Mouse (Mus musculus) kidney, embryonic 15.5 days (tissue): ENCODE results near the gene Caln1. TPM values are rescaled to one million over a fixed set of nuclear protein-coding genes. Genes with fewer than 3 reads are reported as not detected.

Source experiments
- ATAC-seq: fragments of 200-750 bp; cut with Nextera tagmentation; replicated peaks from 2 replicates; pipeline ENCODE4 v1.8.0; 2017; ENCODE audit warnings: moderate TSS enrichment; ENCODE audit not compliant: low FRiP score
- H3K27ac ChIP-seq: fragments of 300-500 bp; sonication (generic); 2 replicates; pipeline ENCODE4 v1.5.1; 2015; ENCODE audit warnings: mild to moderate bottlenecking, inconsistent platforms
- H3K27me3 ChIP-seq: fragments of 300-500 bp; sonication (generic); 2 replicates; pipeline ENCODE4 v1.6.1; 2015; ENCODE audit warnings: inconsistent platforms
- H3K36me3 ChIP-seq: fragments of 300-500 bp; sonication (generic); 2 replicates; pipeline ENCODE4 v1.6.1; 2015; ENCODE audit warnings: inconsistent platforms
- H3K4me1 ChIP-seq: fragments of 300-500 bp; sonication (generic); 2 replicates; pipeline ENCODE4 v1.6.1; 2015; ENCODE audit warnings: inconsistent platforms
- H3K4me2 ChIP-seq: fragments of 300-500 bp; sonication (generic); 2 replicates; pipeline ENCODE4 v1.6.1; 2015; ENCODE audit warnings: moderate library complexity, mild to moderate bottlenecking, inconsistent platforms
- H3K4me3 ChIP-seq: fragments of 300-500 bp; sonication (generic); replicated peaks from 2 replicates; pipeline ENCODE4 v1.5.1; 2015; ENCODE audit warnings: mild to moderate bottlenecking, inconsistent platforms
- H3K9ac ChIP-seq: fragments of 300-500 bp; sonication (generic); 2 replicates; pipeline ENCODE4 v1.6.1; 2015; ENCODE audit warnings: mild to moderate bottlenecking, inconsistent platforms
- H3K9me3 ChIP-seq: fragments of 300-500 bp; sonication (generic); replicated peaks from 2 replicates; pipeline ENCODE4 v1.6.1; 2016; ENCODE audit warnings: inconsistent platforms
- whole genome bisulfite sequencing: fragments of 180-500 bp; shearing (Covaris S2); methylation state at CpG from one replicate; pipeline ENCODE4 v1.1.7; 2015; ENCODE audit warnings: mixed read lengths; 5-methylcytosine and 5-hydroxymethylcytosine counted together
- polyA plus RNA-seq: library from polyadenylated mRNA; unstranded; fragments of >200 nt; fragmentation: Nextera tagmentation; extraction: Ambion mirVana; gene quantifications from 2 replicates; pipeline ENCODE4 v1.2.1, GENCODE M21; 2015

Caln1 gene
- 0.78 and 1.1 TPM in 2 replicates for polyA plus RNA-seq

GRCm38 (mm10) chr5:130369237-130369636 is at the start of gene Caln1:
Gene Caln1 (plus strand): TSS chr5:130369455.
- H3K4me2 ChIP-seq, result no peak within 1 kb of the TSS
- no peak within 1 kb of the TSS for H3K4me3 ChIP-seq
- WGBS, result 68% methylated on average over 11 of the region's 11 CpGs
- H3K9ac ChIP-seq, result no peak within 1 kb of the TSS
- ATAC-seq, result no peak
- no peaks in the 10 kb centered on the region for H3K27me3 ChIP-seq
- no peak within 1 kb of the TSS for H3K27ac ChIP-seq
- no peaks in the 10 kb centered on the region for H3K36me3 ChIP-seq
- no peaks in the 10 kb centered on the region for H3K9me3 ChIP-seq
- H3K4me1 ChIP-seq, result no peaks in the 10 kb centered on the region

- Histone ChIP-seq H3K9ac (no peak overlapping the region), H3K9me3 (peaks cover 7% of the 10 kb centered on the region; the same call in 1 of the 2 replicates), H3K4me3 (no peak overlapping the region), H3K27ac (no peak overlapping the region), H3K4me2 (no peak overlapping the region), H3K4me1 (0 out of 2 replicates have a peak, but pooled peaks cover 6% of the 10 kb centered on the region), H3K36me3 (peaks cover 23% of the 10 kb centered on the region), H3K27me3 (no peaks in the 10 kb centered on the region)
- WGBS, result 92% methylated on average over 5 of the region's 5 CpGs
- ATAC-seq, result no peak
Observed at GRCm38 (mm10) chr5:130319783-130320182, 49.5 kb upstream of the Caln1 start.

GRCm38 (mm10) chr5:130320485-130320884 is 48.8 kb upstream of the Caln1 start:
- Histone ChIP-seq H3K9ac (no peak overlapping the region), H3K4me3 (no peak overlapping the region), H3K27ac (peak overlapping the region; percentile 22; the same call in 1 of the 2 replicates), H3K4me1 (0 out of 2 replicates have a peak, but pooled peaks cover 6% of the 10 kb centered on the region), H3K27me3 (no peaks in the 10 kb centered on the region), H3K9me3 (peaks cover 7% of the 10 kb centered on the region; the same call in 1 of the 2 replicates), H3K4me2 (no peak overlapping the region), H3K36me3 (peaks cover 30% of the 10 kb centered on the region)
- ATAC-seq, result 0 out of 2 replicates have a peak, but pooled peaks have one; percentile 22
- WGBS, result 76% methylated on average over 3 of the region's 3 CpGs

GRCm38 (mm10) chr5:130325486-130325885 is 43.8 kb upstream of the Caln1 start:
- no peak for ATAC-seq
- Histone ChIP-seq H3K4me3 (no peak overlapping the region), H3K4me1 (peaks cover 17% of the 10 kb centered on the region), H3K9ac (no peak overlapping the region), H3K27ac (no peak overlapping the region), H3K9me3 (peaks cover 7% of the 10 kb centered on the region; the same call in 1 of the 2 replicates), H3K36me3 (peaks cover 25% of the 10 kb centered on the region), H3K4me2 (no peak overlapping the region), H3K27me3 (no peaks in the 10 kb centered on the region)
- 91% methylated on average over 8 of the region's 8 CpGs for WGBS

GRCm38 (mm10) chr5:130327615-130328263 is 41.5 kb upstream of the Caln1 start:
- 24% methylated on average over 6 of the region's 6 CpGs for WGBS

GRCm38 (mm10) chr5:130328366-130328765 is 40.9 kb upstream of the Caln1 start:
- H3K36me3 ChIP-seq, result peaks cover 25% of the 10 kb centered on the region
- peak; percentile 24; the same call in 1 of the 2 replicates for ATAC-seq
- 42% methylated on average over 9 of the region's 9 CpGs for WGBS
- peaks cover 13% of the 10 kb centered on the region for H3K4me1 ChIP-seq
- no peak overlapping the region for H3K4me3 ChIP-seq
- H3K27ac ChIP-seq, result peak overlapping the region; percentile 64
- H3K9ac ChIP-seq, result no peak overlapping the region
- peaks cover 7% of the 10 kb centered on the region; the same call in 1 of the 2 replicates for H3K9me3 ChIP-seq
- no peaks in the 10 kb centered on the region for H3K27me3 ChIP-seq
- 0 out of 2 replicates have a peak overlapping the region, but pooled peaks have one; percentile 16 for H3K4me2 ChIP-seq

More at GRCm38 (mm10) chr5:130327615-130328263, 41.5 kb upstream of the Caln1 start:
- no peak overlapping the region for H3K4me3 ChIP-seq
- peaks cover 13% of the 10 kb centered on the region for H3K4me1 ChIP-seq
- peak overlapping the region; percentile 64 for H3K27ac ChIP-seq
- H3K36me3 ChIP-seq, result peaks cover 25% of the 10 kb centered on the region
- 0 out of 2 replicates have a peak overlapping the region, but pooled peaks have one; percentile 16 for H3K4me2 ChIP-seq
- no peak overlapping the region for H3K9ac ChIP-seq
- H3K9me3 ChIP-seq, result peaks cover 7% of the 10 kb centered on the region; the same call in 1 of the 2 replicates
- no peaks in the 10 kb centered on the region for H3K27me3 ChIP-seq
- ATAC-seq, result peak; percentile 67

- no peak for ATAC-seq
- no peaks in the 10 kb centered on the region for H3K27me3 ChIP-seq
- H3K36me3 ChIP-seq, result peaks cover 22% of the 10 kb centered on the region
- no peak overlapping the region for H3K27ac ChIP-seq
- 82% methylated on average over 2 of the region's 2 CpGs for WGBS
- H3K9ac ChIP-seq, result no peak overlapping the region
- no peaks in the 10 kb centered on the region for H3K9me3 ChIP-seq
- H3K4me2 ChIP-seq, result no peak overlapping the region
- H3K4me1 ChIP-seq, result peaks cover 13% of the 10 kb centered on the region
- no peak overlapping the region for H3K4me3 ChIP-seq
Observed at GRCm38 (mm10) chr5:130329889-130330288, 39.4 kb upstream of the Caln1 start.

GRCm38 (mm10) chr5:130330801-130331200 is 38.5 kb upstream of the Caln1 start:
- Histone ChIP-seq H3K36me3 (peaks cover 22% of the 10 kb centered on the region), H3K4me3 (no peak overlapping the region), H3K4me2 (no peak overlapping the region), H3K27me3 (no peaks in the 10 kb centered on the region), H3K27ac (no peak overlapping the region), H3K9ac (no peak overlapping the region), H3K4me1 (peaks cover 13% of the 10 kb centered on the region), H3K9me3 (no peaks in the 10 kb centered on the region; the same call in 1 of the 2 replicates)
- 90% methylated on average over 4 of the region's 4 CpGs for WGBS
- no peak for ATAC-seq

GRCm38 (mm10) chr5:130331206-130331605 is 38.0 kb upstream of the Caln1 start:
- H3K4me1 ChIP-seq, result peaks cover 13% of the 10 kb centered on the region
- peaks cover 23% of the 10 kb centered on the region for H3K36me3 ChIP-seq
- ATAC-seq, result no peak
- no peak overlapping the region for H3K27ac ChIP-seq
- no peaks in the 10 kb centered on the region; the same call in 1 of the 2 replicates for H3K9me3 ChIP-seq
- no peak overlapping the region for H3K4me3 ChIP-seq
- no peak overlapping the region for H3K4me2 ChIP-seq
- no peaks in the 10 kb centered on the region for H3K27me3 ChIP-seq
- WGBS, result 77% methylated on average over 4 of the region's 4 CpGs
- no peak overlapping the region for H3K9ac ChIP-seq

GRCm38 (mm10) chr5:130333566-130333965 is 35.7 kb upstream of the Caln1 start:
- no peak overlapping the region for H3K4me3 ChIP-seq
- H3K27ac ChIP-seq, result no peak overlapping the region
- peaks cover 28% of the 10 kb centered on the region for H3K36me3 ChIP-seq
- no peak overlapping the region for H3K4me2 ChIP-seq
- no peak for ATAC-seq
- no peak overlapping the region for H3K9ac ChIP-seq
- 86% methylated on average over 7 of the region's 7 CpGs for WGBS
- no peaks in the 10 kb centered on the region for H3K27me3 ChIP-seq
- H3K9me3 ChIP-seq, result no peaks in the 10 kb centered on the region; the same call in 1 of the 2 replicates
- peaks cover 5% of the 10 kb centered on the region for H3K4me1 ChIP-seq

GRCm38 (mm10) chr5:130333971-130334370 is 35.3 kb upstream of the Caln1 start:
- no peaks in the 10 kb centered on the region; the same call in 1 of the 2 replicates for H3K9me3 ChIP-seq
- peaks cover under 1% of the 10 kb centered on the region for H3K4me1 ChIP-seq
- 91% methylated on average over 11 of the region's 11 CpGs for WGBS
- no peak overlapping the region for H3K4me2 ChIP-seq
- no peak overlapping the region for H3K27ac ChIP-seq
- no peaks in the 10 kb centered on the region for H3K27me3 ChIP-seq
- H3K4me3 ChIP-seq, result no peak overlapping the region
- peaks cover 31% of the 10 kb centered on the region for H3K36me3 ChIP-seq
- no peak for ATAC-seq
- H3K9ac ChIP-seq, result no peak overlapping the region

- Histone ChIP-seq H3K9ac (no peak overlapping the region), H3K4me3 (no peak overlapping the region), H3K36me3 (peaks cover 43% of the 10 kb centered on the region), H3K4me1 (no peaks in the 10 kb centered on the region; the same call in 1 of the 2 replicates), H3K9me3 (no peaks in the 10 kb centered on the region; the same call in 1 of the 2 replicates), H3K27me3 (no peaks in the 10 kb centered on the region), H3K4me2 (no peak overlapping the region), H3K27ac (no peak overlapping the region)
- no peak for ATAC-seq
- WGBS, result 94% methylated on average over 4 of the region's 4 CpGs
Observed at GRCm38 (mm10) chr5:130335462-130335861, 33.8 kb upstream of the Caln1 start.
